Mouse (Mus musculus) ovary, postnatal 36 days (tissue): ENCODE measurements around the gene 1110051M20Rik.

Experiments used
- DNase-seq: peaks from one replicate; pipeline ENCODE4 v3.0.0; 2022; ENCODE audit warnings: low spot score, mixed read lengths

1110051M20Rik gene

GRCm38 (mm10) chr2:91301836-91302235 lies 142.7 kb downstream of the 1110051M20Rik start:
- DNase-seq: no peak

- no peak for DNase-seq
These were observed 143.7 kb downstream of the 1110051M20Rik start for GRCm38 (mm10) chr2:91300784-91301183.

GRCm38 (mm10) chr2:91299156-91299555 lies 145.3 kb downstream of the 1110051M20Rik start:
- DNase-seq: no peak

- no peak for DNase-seq
These were observed 148.6 kb downstream of the 1110051M20Rik start for GRCm38 (mm10) chr2:91295895-91296294.

- no peak for DNase-seq
These were observed 150.3 kb downstream of the 1110051M20Rik start for GRCm38 (mm10) chr2:91294226-91294625.

GRCm38 (mm10) chr2:91291197-91292007 lies 153.1 kb downstream of the 1110051M20Rik start:
- peak; percentile 45 for DNase-seq

GRCm38 (mm10) chr2:91287563-91287962 lies 156.9 kb downstream of the 1110051M20Rik start:
- no peak for DNase-seq

GRCm38 (mm10) chr2:91285885-91286505 lies 158.5 kb downstream of the 1110051M20Rik start:
- DNase-seq: peak; percentile 80

- no peak for DNase-seq
These were observed 159.9 kb downstream of the 1110051M20Rik start for GRCm38 (mm10) chr2:91284375-91285199.

GRCm38 (mm10) chr2:91283972-91284371 lies 160.5 kb downstream of the 1110051M20Rik start:
- no peak for DNase-seq

GRCm38 (mm10) chr2:91281366-91281765 lies 163.1 kb downstream of the 1110051M20Rik start:
- no peak for DNase-seq

- DNase-seq: no peak
These were observed 165.1 kb downstream of the 1110051M20Rik start for GRCm38 (mm10) chr2:91279372-91279755.

GRCm38 (mm10) chr2:91278749-91279371 lies 165.6 kb downstream of the 1110051M20Rik start:
- DNase-seq: peak; percentile 50

GRCm38 (mm10) chr2:91269687-91270133 lies 174.8 kb downstream of the 1110051M20Rik start:
- DNase-seq: no peak

GRCm38 (mm10) chr2:91268706-91269105 lies 175.8 kb downstream of the 1110051M20Rik start:
- peak; percentile 43 for DNase-seq

GRCm38 (mm10) chr2:91268042-91268441 lies 176.5 kb downstream of the 1110051M20Rik start:
- no peak for DNase-seq

- DNase-seq: peak; percentile 97
These were observed 179.5 kb downstream of the 1110051M20Rik start, which contains the start of gene Arfgap2 for GRCm38 (mm10) chr2:91264711-91265681. Gene Arfgap2 (plus strand): TSS chr2:91264974.

GRCm38 (mm10) chr2:91263692-91264660 lies 180.5 kb downstream of the 1110051M20Rik start:
- no peak for DNase-seq

GRCm38 (mm10) chr2:91259493-91259892 lies 185.0 kb downstream of the 1110051M20Rik start:
- no peak for DNase-seq
